Mouse (Mus musculus): Measurements from ENCODE around the gene Gm2030. TPM values are rescaled to one million over a fixed set of nuclear protein-coding genes. Genes with fewer than 3 reads are reported as not detected.
"Not testable (repeated sequence)": the region's sequence is repeated elsewhere in the genome, so short reads cannot be mapped to it uniquely, and the experiment has no call there.

Gm2030 gene
- total RNA-seq (2021): not detected

DNA sequence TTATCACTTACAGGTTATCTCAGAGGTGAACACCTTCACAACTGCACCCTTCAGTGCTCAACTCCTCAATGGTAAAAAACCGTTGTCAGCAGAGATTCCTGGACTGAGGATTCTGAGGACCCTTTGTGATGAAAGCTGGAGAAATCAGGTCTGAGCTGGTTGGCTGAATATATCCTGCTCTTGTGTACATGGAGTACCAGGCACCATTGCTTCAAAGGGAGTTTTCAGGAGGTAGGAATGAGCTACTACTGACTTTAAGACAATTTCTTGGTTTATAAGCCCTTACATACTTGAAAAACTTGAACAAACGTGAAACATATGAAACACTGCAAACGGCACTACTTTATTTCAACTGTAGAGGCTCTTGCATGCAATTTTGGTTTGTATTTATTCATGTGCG, at the start of gene Gm2030:
Gene Gm2030, minus strand, starts transcription at position 101 of the 400 bp plus-strand sequence.
- intact Hi-C loops (cut with DNase I); DNase-seq: not testable (repeated sequence)

Other genes starting within 250 kb of the Gm2030 start
- gene Gm2012, start 78.7 kb downstream of the Gm2030 start, total RNA-seq (2021): not detected
- not detected for gene Slx, start 235.5 kb upstream of the Gm2030 start, total RNA-seq (2021)

Measured in left cerebral cortex, postnatal 4 days (tissue).